Mouse (Mus musculus): ENCODE results near the gene Celf2. TPM values are rescaled to one million over a fixed set of nuclear protein-coding genes. Genes with fewer than 3 reads are reported as not detected.

The Celf2 gene
- total RNA-seq, 2 experiments from 2014 or later: 120 to 122 TPM

DNA sequence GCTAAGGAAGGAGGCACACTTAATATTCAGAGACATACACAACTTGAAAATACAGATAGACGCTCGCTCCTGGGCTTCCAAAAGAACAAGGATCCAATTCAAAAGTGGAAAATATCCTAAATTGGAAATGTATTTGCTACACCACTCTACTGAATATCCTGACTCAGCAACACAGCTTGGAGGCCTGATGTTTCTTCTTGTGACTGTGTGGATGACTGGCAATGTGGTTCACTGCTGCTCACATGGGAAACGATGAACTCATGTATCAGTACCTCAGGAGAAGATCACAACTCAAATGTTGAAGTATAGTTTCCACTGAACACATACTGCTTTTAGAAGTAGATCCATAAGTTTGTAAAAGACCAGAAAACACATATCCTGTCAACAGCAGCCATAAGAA is 944.2 kb downstream of the Celf2 start:
- DNase-seq (ENCODE audit: low spot score in 2 of 2): no peak

DNA sequence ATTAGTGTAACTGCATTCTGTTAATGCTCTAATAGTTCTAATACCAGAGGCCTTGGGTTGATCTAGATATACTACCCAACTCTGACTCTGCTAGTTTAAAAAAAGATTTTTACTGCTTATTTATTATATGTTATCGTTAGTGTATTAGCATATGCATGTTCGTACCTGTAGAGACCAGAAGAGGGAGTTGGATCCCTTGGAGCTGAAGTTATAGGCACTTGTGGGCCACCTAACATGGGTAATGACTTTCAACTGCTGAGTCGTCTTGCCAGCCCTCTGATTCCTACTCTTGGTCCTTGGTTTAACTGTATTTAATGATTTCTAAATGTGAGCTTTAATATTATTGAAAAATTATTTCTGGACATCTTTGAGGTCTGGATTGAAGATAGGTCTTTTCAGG is 948.0 kb downstream of the Celf2 start:
- DNase-seq (ENCODE audit: low spot score in 2 of 2): no peak

DNA sequence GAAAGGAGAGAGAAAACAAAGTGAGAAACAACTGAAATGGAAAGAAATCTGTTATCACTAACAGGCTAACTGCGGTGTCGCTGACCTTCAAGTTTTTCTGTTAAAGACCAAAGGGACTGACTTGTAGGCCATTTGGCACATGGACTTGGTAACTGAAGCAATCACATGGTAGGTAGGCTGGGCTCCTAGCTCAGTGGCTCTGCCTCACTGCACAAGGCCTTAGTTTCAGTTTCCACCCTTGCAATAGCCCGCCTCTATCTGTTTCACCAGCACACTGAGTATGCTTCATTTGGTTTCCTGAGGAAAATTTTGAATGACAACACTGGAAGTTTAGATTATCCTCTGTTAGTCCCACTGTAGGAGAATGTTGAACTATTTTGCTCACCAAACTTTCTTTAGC is 948.6 kb downstream of the Celf2 start:
- DNase-seq (ENCODE audit: low spot score in 2 of 2): no peak

DNA sequence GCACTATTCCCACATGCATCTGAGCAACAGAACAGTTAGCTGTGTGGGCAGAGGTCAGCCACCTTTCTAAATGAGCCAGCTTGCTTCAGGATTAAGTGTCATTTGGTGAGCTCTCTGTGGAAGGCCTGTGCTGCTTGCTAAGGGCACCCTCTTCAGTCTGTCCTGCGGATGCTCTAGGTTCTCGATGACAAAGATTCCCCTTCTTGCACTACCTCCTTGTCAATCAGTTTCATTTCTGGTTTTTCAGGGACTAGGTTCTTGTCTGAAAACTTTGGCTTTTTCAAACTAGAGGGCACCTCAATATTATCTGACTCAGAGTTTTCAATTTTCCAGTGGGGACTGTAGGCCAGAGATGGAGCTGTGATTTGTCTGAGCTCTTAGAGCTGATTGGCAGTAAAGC is 949.8 kb downstream of the Celf2 start:
- DNase-seq (ENCODE audit: low spot score in 2 of 2): no peak

DNA sequence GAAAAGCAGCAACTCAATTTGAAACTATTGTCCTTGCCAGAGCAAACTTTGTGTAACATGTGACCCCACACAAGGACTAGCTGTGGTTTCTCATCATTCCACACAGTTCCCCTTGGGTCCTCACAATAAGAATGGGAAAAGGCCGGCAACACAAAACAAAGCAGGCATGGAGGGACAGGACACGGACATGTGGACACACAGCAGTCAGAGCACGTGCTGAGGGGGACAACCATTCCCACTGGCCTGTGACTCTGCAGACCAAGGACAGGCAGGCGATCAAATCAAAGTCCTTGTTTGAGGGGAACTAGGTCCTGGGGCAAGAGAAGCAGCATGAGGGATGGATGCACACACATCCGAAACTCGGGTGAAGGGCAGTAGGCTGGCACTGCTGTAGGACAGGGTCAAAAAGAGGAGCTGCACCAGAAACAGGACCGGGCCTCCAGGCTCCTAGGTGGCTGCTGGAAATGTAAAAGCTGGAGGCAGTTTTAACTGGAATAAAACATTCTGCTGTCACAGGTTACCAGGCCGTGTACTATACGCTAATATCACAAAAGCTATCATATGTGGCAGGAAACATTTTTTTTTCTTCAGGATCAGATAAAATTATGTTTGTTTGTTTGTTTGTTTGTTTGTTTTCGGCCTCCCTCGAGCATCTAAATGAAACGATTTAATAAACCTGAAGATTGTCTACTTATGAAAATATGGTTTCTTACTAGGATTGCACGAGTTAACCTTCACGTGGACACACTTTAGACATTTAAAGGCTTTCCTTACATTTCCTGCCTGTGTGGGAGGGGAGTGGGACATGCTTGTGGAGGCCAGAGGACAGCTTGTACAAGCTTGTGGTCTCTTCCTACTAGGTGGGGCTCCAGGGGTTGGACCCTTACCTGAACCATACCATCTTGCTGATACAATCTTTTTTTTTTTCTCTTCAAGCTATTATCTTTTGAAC is 950.8 kb downstream of the Celf2 start:
- DNase-seq (ENCODE audit: low spot score in 2 of 2): no peak

DNA sequence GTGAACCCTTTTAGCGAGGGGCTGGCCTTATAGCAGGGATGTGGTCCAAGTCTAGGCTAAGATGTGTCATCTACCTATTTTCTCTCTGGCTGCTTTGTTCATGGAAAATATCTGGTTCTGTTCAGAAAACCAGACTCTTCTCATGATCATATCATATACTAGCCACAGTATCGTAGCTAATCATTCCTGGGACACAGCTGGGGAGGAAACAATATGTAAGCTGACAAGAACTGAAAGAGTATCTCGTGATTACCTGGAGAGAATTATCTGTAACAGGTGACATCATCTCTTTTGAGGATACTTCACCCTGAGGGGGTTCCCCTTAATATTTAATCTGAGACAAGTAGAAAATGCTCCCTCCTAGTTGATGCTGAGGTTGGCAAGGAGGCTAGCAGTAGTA is 951.6 kb downstream of the Celf2 start:
- DNase-seq (ENCODE audit: low spot score in 2 of 2): no peak

DNA sequence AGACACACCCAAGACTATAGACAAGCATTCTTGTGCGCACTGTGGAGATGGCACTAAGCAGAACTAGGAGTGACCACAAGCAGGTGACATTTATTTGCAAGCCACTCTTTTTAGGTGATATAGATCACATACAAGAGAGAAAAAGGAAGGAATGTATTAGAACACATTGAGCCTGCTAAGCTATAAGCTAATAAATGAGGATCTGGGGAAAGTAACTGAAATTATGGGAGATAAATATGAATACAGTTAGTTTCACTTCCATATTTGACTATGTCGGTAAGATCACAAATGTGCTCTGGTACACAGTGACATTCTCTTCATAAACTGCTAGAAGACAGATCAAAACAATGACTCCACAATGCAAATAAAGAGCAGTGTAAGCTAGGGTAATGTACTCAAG is 952.5 kb downstream of the Celf2 start:
- DNase-seq (ENCODE audit: low spot score in 2 of 2): no peak

DNA sequence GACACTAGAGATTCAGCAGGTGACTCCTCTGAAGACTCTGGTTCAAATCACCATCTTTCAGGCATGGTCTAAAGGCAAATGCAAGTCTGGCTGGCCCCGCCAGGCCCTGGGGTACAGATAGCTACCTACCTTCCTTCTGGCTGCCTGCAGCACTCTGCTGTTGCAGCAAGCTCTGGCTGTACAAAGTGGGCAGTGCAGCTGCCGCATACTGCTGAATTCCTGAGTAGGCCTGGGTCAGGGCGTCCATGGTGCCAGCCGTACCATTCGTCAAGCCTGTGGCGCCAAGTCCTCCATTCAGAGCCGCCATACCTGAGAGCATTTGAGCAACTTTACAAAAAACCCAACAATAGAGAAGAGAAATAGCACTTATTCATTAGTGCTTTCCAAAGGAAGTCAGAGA is 955.7 kb downstream of the Celf2 start:
- no peak for DNase-seq (ENCODE audit: low spot score in 2 of 2)

DNA sequence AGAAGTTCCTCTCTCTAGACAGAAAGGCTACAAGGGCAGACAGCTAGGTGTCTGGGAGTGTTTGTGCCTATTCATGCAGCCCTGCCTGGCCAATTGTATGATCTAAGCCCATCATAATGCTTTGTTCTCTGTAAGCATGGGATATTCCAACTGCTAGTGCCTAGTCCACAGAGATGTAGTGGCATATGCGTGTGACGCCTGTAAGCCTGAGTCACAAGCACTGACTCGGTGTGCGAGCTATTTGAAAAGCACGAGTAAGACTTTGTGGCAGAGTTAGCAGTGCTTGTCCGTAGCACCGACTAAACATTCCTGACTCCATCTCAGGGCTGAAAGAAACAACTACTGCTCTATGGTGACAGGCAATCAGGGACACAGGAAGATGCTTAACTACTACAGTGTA is 960.1 kb downstream of the Celf2 start:
- DNase-seq (ENCODE audit: low spot score in 2 of 2): no peak

DNA sequence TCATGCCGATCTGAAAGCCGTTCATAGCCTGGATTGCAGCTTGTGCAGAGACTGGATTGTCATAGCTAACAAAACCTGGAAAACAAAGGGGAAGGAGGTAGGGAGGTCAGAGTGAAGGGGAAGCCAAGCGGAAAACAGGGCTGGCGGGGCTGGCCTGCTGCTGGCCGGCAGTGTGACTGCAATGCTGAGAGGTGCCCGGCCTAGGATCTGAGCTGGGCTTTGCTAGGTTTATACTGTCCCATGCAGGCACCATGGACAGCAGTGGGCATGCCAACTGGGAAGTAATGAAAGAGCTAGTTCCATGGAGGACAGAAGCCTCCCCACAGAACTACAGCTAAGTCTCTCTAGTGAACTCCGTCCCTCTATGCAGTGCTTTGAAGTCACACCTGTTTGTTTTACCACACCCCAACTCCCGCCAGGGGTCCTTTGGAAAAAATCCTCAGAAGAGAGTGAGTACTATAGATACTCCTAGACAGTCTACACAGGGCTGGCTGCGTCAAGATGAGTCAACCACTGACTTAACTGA is 962.2 kb downstream of the Celf2 start:
- no peak for DNase-seq (ENCODE audit: low spot score in 2 of 2)

DNA sequence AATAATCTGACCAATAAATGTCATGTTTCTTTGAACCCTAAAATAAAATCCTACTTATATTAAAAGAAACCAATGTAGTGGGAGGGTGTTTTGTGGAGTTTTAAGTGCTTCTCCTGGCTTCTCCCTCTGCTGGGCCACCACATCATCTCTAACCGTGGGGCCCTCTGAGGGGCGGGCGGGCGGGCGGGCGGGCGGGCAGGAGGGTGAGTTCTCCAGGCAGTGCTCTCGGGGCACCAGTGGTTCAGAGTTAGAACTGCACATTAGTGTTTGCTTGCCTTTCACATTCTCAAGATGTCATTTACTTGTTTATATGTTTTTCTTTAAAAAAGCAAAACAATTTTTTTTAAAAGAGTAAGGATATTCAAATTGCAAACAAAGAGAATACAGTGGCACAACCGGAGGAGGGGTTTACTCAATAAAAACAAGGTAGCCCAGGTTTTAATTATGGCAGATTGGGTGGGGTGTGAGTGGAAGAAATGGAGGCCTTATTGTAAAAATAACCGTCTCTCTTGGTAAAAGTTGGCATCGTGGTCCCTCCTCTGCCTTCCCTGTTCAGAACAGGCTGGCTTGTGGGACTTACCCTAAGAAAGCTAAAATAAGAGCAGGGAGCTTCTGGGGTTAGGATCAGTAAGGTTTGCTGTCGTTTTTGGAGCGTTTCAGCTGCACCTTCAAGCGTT is 962.8 kb downstream of the Celf2 start:
- no peak for DNase-seq (ENCODE audit: low spot score in 2 of 2)

DNA sequence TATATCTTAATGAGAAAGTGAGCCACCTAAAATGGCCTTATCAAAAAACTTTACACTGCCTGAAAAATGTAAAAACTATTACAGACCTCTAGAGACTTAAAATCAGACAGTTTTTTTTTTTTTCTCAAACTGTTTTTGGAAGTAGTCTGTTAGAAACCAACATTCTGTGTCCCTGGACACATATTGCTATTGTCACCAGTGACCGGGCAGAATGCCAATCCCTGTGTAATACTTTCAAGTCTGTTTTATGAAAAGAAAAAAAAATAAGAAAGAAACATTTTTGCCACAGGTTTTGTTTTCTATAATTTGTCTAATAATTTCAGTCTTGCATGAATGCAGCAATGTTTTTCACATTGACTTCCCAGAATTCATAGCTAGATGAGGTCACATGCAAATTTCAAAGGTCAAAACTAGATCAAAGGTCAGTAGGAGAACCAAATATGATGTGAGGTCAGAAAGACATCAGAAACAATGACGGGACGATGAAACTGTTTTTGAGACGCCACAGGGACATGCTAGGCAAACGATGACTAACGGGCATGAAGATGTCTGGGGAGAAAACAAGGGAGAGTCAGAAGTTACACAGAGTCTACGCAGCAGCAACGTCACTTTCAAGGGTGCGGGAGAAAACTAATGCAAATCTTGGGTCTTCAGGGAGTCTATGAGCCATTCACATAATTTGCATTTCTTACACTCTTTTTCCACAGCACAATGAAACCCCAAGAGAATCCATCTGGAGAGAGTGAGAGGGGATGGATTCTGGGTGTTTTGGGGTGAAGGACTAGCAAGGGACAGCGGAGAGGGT is 964.0 kb downstream of the Celf2 start:
- no peak for DNase-seq (ENCODE audit: low spot score in 2 of 2)

DNA sequence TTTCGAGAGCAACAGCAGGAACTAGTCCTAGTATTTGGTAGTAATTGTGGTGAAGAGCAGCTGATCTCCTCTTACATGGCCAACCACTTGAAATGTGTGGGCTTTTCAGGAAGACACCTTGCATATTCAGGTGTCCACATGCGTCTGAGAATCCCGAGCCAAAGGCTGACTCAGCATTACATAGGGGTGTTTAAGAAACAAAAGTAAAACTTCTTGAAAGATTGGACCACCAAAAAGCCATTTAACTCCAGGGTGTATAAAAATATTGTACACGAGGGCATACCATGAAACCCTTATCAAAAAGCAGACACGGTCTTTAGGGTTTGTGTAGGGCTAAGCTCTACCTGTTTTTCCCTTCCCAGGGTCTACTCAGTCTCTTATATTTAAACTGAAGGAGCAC is 965.7 kb downstream of the Celf2 start:
- DNase-seq (ENCODE audit: low spot score in 2 of 2): no peak

DNA sequence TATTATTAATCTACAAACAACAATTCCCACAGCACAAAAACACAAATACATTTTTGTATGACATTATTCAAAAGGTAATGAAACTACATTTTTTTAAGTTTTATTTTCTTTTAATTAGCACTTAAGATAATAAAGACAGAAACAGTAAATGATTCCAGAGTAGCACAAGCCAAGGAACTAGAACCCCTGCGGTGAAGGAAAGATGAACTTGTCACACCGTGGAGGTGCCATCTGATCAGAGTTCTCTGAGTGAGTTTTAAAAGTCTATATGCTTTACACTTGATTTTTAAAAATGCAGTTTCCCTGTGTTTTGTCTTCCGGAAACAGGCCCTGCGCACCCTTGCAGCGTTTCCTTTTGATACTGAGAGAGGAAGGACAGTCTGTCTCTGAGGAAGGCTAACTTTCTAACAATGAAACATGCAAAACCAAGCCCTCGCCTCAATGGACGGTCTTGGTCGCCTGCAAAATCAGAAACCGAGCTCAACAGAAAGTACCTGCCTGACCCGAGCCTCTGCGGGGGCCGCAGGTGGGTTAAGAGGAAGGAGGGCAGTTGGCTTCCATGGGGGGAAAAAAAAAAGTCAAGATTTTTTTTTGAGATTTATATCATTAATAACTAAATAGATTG is 966.7 kb downstream of the Celf2 start:
- DNase-seq (ENCODE audit: low spot score in 2 of 2): no peak

DNA sequence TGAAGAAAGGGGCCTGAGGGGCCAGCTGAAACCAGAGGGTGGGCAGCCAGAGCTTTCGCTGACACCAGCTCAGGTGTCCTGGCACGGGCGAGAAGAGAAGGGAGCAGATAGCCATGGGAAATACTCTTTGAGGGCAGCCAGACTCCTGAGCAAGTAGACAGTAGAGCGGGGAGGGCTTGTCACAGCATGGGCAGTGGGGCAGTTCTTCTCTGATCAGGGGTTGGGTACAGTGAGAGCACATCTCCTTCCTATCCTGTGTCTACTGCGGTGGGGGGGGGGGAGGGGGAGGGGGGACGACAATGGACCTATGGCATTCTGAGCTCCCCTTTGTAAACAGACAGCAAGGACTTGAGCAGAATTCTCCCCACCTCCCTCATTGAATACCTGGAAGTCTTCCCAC is 968.5 kb downstream of the Celf2 start:
- DNase-seq (ENCODE audit: low spot score in 2 of 2): no peak

DNA sequence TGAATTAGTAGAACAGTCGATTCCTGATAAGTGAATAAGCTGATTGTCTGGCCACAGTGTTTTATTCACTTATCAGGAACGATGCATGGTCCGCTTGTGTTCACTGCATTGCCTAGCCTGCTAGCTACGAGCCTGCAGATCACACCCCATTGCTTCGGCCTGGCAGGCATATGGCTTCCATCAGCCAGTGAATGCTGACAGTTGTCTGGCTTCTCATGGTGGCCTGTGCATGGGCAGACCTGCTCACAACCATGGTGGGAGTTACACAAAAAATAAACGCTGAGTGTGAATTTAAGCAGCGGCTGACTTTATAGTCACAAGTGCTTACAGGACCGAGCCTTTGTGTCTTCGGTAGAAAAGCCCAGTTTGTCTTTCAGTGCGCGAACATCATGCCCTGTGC is 969.3 kb downstream of the Celf2 start:
- DNase-seq (ENCODE audit: low spot score in 2 of 2): no peak

DNA sequence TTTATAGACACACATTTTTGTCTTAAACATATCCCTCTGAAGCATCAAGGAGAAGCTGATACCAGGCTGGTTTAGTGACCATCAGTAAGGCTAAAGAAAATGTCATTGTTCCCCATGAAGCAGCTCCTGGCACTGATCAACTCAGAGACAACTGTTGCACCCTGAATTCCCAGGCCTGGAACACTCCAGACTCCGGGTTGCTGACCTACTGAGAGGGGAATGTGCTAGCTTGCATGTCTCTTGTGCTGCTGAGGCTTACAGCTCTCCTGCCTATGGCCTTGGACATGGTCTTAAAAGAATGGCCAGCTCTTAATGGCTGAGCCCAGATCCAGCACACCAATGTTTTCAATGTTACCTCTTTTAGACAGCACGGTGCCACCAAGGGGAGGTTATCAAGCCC is 970.9 kb downstream of the Celf2 start:
- no peak for DNase-seq (ENCODE audit: low spot score in 2 of 2)

DNA sequence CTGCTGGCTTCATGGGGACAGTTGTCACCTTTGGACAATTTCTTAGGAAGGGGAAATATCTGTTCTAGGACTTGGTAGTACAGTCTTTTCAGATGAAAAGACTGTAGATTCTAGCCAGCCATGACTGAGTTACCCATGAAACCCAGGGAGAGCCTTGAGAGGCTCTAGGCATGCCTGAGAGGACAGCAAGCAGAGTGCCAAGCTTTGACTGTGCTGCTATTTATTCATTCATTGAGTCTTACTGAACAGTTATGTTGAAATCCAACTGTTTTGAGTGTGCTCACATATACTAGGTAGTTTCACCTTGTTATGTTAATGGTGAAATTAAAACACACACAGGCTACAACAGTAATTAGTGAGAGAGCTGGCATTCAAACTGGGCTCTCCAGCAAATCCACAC is 971.3 kb downstream of the Celf2 start:
- DNase-seq (ENCODE audit: low spot score in 2 of 2): no peak

DNA sequence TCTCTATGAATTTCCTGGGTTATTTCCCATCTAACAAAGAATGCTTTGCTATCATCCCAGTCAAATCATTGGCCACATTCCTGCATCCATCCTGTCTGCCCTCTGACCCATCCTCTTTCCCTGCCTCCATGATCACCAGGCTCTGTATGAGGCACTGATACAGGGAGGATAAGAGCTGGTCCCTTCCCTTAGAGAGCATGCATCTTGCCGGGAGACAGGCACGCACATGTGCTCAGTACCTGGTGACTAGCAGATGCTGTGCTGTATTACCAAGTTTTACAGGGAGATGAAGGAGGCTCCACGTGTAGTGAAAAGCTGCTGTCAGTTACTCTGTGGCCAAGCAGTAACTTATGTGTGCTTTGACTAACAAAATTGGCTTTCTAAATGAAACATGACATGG is 972.0 kb downstream of the Celf2 start:
- no peak for DNase-seq (ENCODE audit: low spot score in 2 of 2)

DNA sequence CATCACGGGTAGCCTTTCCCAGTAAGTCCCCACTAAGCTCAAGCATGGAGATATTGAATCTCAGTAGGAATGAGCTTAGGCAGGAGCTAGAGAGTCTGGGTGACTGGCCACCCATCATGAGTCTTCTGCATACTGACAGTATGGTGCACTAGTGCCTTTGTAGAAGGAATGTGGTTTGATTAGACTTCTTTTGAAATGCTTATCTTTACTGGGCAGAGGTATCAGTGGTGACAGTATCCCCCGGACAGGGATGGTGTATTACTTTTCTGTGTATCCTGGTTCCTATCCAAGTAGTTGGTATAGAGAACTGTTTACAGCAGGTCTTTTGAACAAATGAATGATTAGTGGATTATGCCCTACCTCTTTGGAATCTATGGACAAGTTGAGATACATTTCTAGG is 973.0 kb downstream of the Celf2 start:
- no peak for DNase-seq (ENCODE audit: low spot score in 2 of 2)

DNA sequence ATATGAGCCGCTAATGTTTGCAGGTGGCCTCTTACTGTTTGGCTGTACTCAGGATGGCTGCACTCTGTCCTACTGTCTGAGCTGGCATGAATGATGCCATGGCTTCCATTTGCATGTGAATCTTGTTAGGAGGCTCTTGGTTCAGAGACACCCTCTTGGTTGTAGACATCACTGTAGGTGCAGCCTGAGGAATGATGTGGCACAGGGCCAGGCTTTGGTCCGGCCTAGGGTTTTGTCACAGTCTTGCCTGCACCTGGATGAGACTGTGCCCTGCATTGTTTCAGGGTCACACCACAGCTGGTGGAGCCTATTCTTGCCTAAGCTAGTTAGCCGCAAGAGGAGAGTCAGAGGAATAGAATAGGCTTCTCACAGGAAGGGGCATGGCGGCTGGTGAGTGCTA is 977.0 kb downstream of the Celf2 start:
- DNase-seq (ENCODE audit: low spot score in 2 of 2): no peak
